Mouse (Mus musculus) midbrain, embryonic 12.5 days (tissue): ENCODE results near the gene Mtch2. TPM values are rescaled to one million over a fixed set of nuclear protein-coding genes. Genes with fewer than 3 reads are reported as not detected.
A peak's percentile ranks its signal among the peaks of the same experiment; 100 is the strongest.

Experiments used
- ATAC-seq: fragments of 200-750 bp; cut with Nextera tagmentation; 2 replicates; pipeline ENCODE4 v1.8.0; 2017; ENCODE audit warnings: low read depth, moderate TSS enrichment, moderate library complexity; ENCODE audit not compliant: low FRiP score
- H3K27ac ChIP-seq: fragments of 300-500 bp; sonication (generic); replicated peaks from 2 replicates; pipeline ENCODE4 v1.5.1; 2016; ENCODE audit warnings: mild to moderate bottlenecking
- H3K27me3 ChIP-seq: fragments of 300-500 bp; sonication (generic); 2 replicates; pipeline ENCODE4 v1.6.1; 2016; ENCODE audit warnings: mild to moderate bottlenecking
- H3K36me3 ChIP-seq: fragments of 300-500 bp; sonication (generic); 2 replicates; pipeline ENCODE4 v1.6.1; 2016
- H3K4me1 ChIP-seq: fragments of 300-500 bp; sonication (generic); 2 replicates; pipeline ENCODE4 v1.6.1; 2016
- H3K4me2 ChIP-seq: fragments of 300-500 bp; sonication (generic); replicated peaks from 2 replicates; pipeline ENCODE4 v1.6.1; 2016; ENCODE audit warnings: mild to moderate bottlenecking, moderate library complexity
- H3K4me3 ChIP-seq: fragments of 300-500 bp; sonication (generic); 2 replicates; pipeline ENCODE4 v1.5.1; 2016; ENCODE audit warnings: mild to moderate bottlenecking
- H3K9ac ChIP-seq: fragments of 300-500 bp; sonication (generic); replicated peaks from 2 replicates; pipeline ENCODE4 v1.6.1; 2016; ENCODE audit warnings: mild to moderate bottlenecking, moderate library complexity
- H3K9me3 ChIP-seq: fragments of 300-500 bp; sonication (generic); 2 replicates; pipeline ENCODE4 v1.6.1; 2016; ENCODE audit warnings: mild to moderate bottlenecking
- WGBS: fragments of 180-500 bp; shearing (Covaris S2); methylation state at CpG from one replicate; pipeline ENCODE4 v1.1.7; 2016; 5-methylcytosine and 5-hydroxymethylcytosine counted together
- polyA plus RNA-seq: library from polyadenylated mRNA; unstranded; fragments of >200 nt; fragmentation: Nextera tagmentation; extraction: Ambion mirVana; gene quantifications from 2 replicates; pipeline ENCODE4 v1.2.1, GENCODE M21; 2016

Mtch2 gene
- polyA plus RNA-seq, 1 experiment from 2014 or later: 207 TPM

- WGBS: 84% methylated on average over 5 of the region's 5 CpGs
Measured at GRCm38 (mm10) chr2:90833502-90833901, 13.5 kb upstream of the Mtch2 start.

GRCm38 (mm10) chr2:90838621-90839020 is 8.3 kb upstream of the Mtch2 start:
- H3K36me3 ChIP-seq: no peaks in the 10 kb centered on the region
- ATAC-seq: no peak
- H3K27ac ChIP-seq: no peak overlapping the region
- no peak overlapping the region for H3K9ac ChIP-seq
- no peaks in the 10 kb centered on the region for H3K9me3 ChIP-seq
- H3K4me2 ChIP-seq: no peak overlapping the region
- WGBS: 89% methylated on average over 2 of the region's 2 CpGs
- no peaks in the 10 kb centered on the region for H3K27me3 ChIP-seq
- no peaks in the 10 kb centered on the region for H3K4me1 ChIP-seq
- H3K4me3 ChIP-seq: no peak overlapping the region

More at GRCm38 (mm10) chr2:90833502-90833901, 13.5 kb upstream of the Mtch2 start:
- no peaks in the 10 kb centered on the region for H3K36me3 ChIP-seq
- H3K9me3 ChIP-seq: no peaks in the 10 kb centered on the region
- ATAC-seq: no peak
- no peak overlapping the region for H3K4me2 ChIP-seq
- H3K4me3 ChIP-seq: no peak overlapping the region
- H3K27me3 ChIP-seq: no peaks in the 10 kb centered on the region
- no peak overlapping the region for H3K9ac ChIP-seq
- H3K4me1 ChIP-seq: no peaks in the 10 kb centered on the region
- H3K27ac ChIP-seq: no peak overlapping the region

- Histone ChIP-seq H3K4me2 (no peak overlapping the region), H3K4me3 (no peak overlapping the region), H3K36me3 (no peaks in the 10 kb centered on the region), H3K9ac (no peak overlapping the region), H3K27me3 (no peaks in the 10 kb centered on the region), H3K4me1 (peaks cover 7% of the 10 kb centered on the region), H3K27ac (no peak overlapping the region), H3K9me3 (no peaks in the 10 kb centered on the region)
- no peak for ATAC-seq
- 71% methylated on average over 1 of the region's 1 CpGs for WGBS
Measured at GRCm38 (mm10) chr2:90843666-90844065, 3.3 kb upstream of the Mtch2 start.

GRCm38 (mm10) chr2:90844262-90844661 is 2.7 kb upstream of the Mtch2 start:
- Histone ChIP-seq H3K4me1 (peaks cover 11% of the 10 kb centered on the region), H3K27me3 (no peaks in the 10 kb centered on the region), H3K27ac (no peak overlapping the region), H3K36me3 (no peaks in the 10 kb centered on the region), H3K4me2 (no peak overlapping the region), H3K4me3 (no peak overlapping the region), H3K9ac (no peak overlapping the region), H3K9me3 (no peaks in the 10 kb centered on the region)
- no peak for ATAC-seq
- WGBS: 75% methylated on average over 5 of the region's 5 CpGs

GRCm38 (mm10) chr2:90845234-90845633 is 1.7 kb upstream of the Mtch2 start:
- Histone ChIP-seq H3K36me3 (peaks cover 2% of the 10 kb centered on the region), H3K27me3 (no peaks in the 10 kb centered on the region), H3K4me3 (no peak overlapping the region), H3K9ac (no peak overlapping the region), H3K9me3 (no peaks in the 10 kb centered on the region), H3K4me2 (no peak overlapping the region), H3K4me1 (peaks cover 15% of the 10 kb centered on the region), H3K27ac (no peak overlapping the region)
- WGBS: 80% methylated on average over 5 of the region's 5 CpGs
- no peak for ATAC-seq

- Histone ChIP-seq H3K27ac (peak overlapping the region; percentile 65; the same call in 1 of the 2 replicates), H3K27me3 (no peaks in the 10 kb centered on the region), H3K4me3 (peak overlapping the region; percentile 86), H3K9ac (peak overlapping the region; percentile 49; the same call in 1 of the 2 replicates), H3K36me3 (peaks cover 11% of the 10 kb centered on the region), H3K4me1 (peaks cover 15% of the 10 kb centered on the region), H3K4me2 (peak overlapping the region; percentile 63), H3K9me3 (no peaks in the 10 kb centered on the region)
- WGBS: 49% methylated on average over 6 of the region's 6 CpGs
- ATAC-seq: no peak
Measured at GRCm38 (mm10) chr2:90846171-90846570, 784 bp upstream of the Mtch2 start.

GRCm38 (mm10) chr2:90846597-90846954 is 379 bp upstream of the Mtch2 start:
- H3K9me3 ChIP-seq: no peaks in the 10 kb centered on the region
- H3K27ac ChIP-seq: peak overlapping the region; percentile 65
- ATAC-seq: peak; percentile 68; the same call in 1 of the 2 replicates
- no peaks in the 10 kb centered on the region for H3K27me3 ChIP-seq
- peak overlapping the region; percentile 49 for H3K9ac ChIP-seq
- H3K4me1 ChIP-seq: peaks cover 15% of the 10 kb centered on the region
- under 1% methylated on average over 8 of the region's 8 CpGs for WGBS
- peak overlapping the region; percentile 63 for H3K4me2 ChIP-seq
- peaks cover 15% of the 10 kb centered on the region for H3K36me3 ChIP-seq
- H3K4me3 ChIP-seq: peak overlapping the region; percentile 86

- under 1% methylated on average over 13 of the region's 13 CpGs for WGBS
Measured at GRCm38 (mm10) chr2:90847681-90848050, 711 bp downstream of the Mtch2 start.

GRCm38 (mm10) chr2:90848331-90848730 is 1.4 kb downstream of the Mtch2 start:
- no peak overlapping the region for H3K27ac ChIP-seq
- H3K9me3 ChIP-seq: no peaks in the 10 kb centered on the region
- H3K4me1 ChIP-seq: peaks cover 15% of the 10 kb centered on the region
- peak overlapping the region; percentile 63 for H3K4me2 ChIP-seq
- no peak for ATAC-seq
- peak overlapping the region; percentile 90; the same call in 1 of the 2 replicates for H3K9ac ChIP-seq
- H3K4me3 ChIP-seq: peak overlapping the region; percentile 86
- no peaks in the 10 kb centered on the region for H3K27me3 ChIP-seq
- WGBS: 87% methylated on average over 5 of the region's 5 CpGs
- peaks cover 33% of the 10 kb centered on the region for H3K36me3 ChIP-seq

More at GRCm38 (mm10) chr2:90847681-90848050, 711 bp downstream of the Mtch2 start:
- Histone ChIP-seq H3K36me3 (peaks cover 26% of the 10 kb centered on the region), H3K4me1 (peaks cover 15% of the 10 kb centered on the region), H3K9me3 (no peaks in the 10 kb centered on the region), H3K4me3 (peak overlapping the region; percentile 86), H3K4me2 (peak overlapping the region; percentile 63), H3K9ac (peak overlapping the region; percentile 90), H3K27me3 (no peaks in the 10 kb centered on the region), H3K27ac (peak overlapping the region; percentile 85)
- no peak for ATAC-seq

- H3K27ac ChIP-seq: no peak overlapping the region
- H3K36me3 ChIP-seq: peaks cover 51% of the 10 kb centered on the region
Measured at GRCm38 (mm10) chr2:90850401-90850800, 3.4 kb downstream of the Mtch2 start.

GRCm38 (mm10) chr2:90861486-90861885 is 14.5 kb downstream of the Mtch2 start:
- H3K27ac ChIP-seq: no peak overlapping the region
- no peak overlapping the region for H3K4me2 ChIP-seq
- no peak overlapping the region for H3K4me3 ChIP-seq
- WGBS: 94% methylated on average over 2 of the region's 2 CpGs
- H3K4me1 ChIP-seq: no peaks in the 10 kb centered on the region
- no peak for ATAC-seq
- no peak overlapping the region for H3K9ac ChIP-seq
- no peaks in the 10 kb centered on the region for H3K27me3 ChIP-seq
- H3K36me3 ChIP-seq: peaks cover 85% of the 10 kb centered on the region
- no peaks in the 10 kb centered on the region for H3K9me3 ChIP-seq

More at GRCm38 (mm10) chr2:90850401-90850800, 3.4 kb downstream of the Mtch2 start:
- no peak overlapping the region for H3K4me3 ChIP-seq
- H3K4me2 ChIP-seq: no peak overlapping the region
- H3K9me3 ChIP-seq: no peaks in the 10 kb centered on the region
- no peak for ATAC-seq
- no peaks in the 10 kb centered on the region for H3K27me3 ChIP-seq
- no peak overlapping the region for H3K9ac ChIP-seq
- WGBS: 100% methylated on average over 1 of the region's 1 CpGs
- peaks cover 15% of the 10 kb centered on the region for H3K4me1 ChIP-seq

GRCm38 (mm10) chr2:90864184-90864583 is 17.2 kb downstream of the Mtch2 start:
- no peak overlapping the region for H3K9ac ChIP-seq
- ATAC-seq: peak; percentile 75; the same call in 1 of the 2 replicates
- H3K4me1 ChIP-seq: no peaks in the 10 kb centered on the region
- no peaks in the 10 kb centered on the region for H3K9me3 ChIP-seq
- peaks cover 89% of the 10 kb centered on the region for H3K36me3 ChIP-seq
- H3K4me2 ChIP-seq: no peak overlapping the region
- no peak overlapping the region for H3K27ac ChIP-seq
- H3K4me3 ChIP-seq: no peak overlapping the region
- no peaks in the 10 kb centered on the region for H3K27me3 ChIP-seq

- Histone ChIP-seq H3K27ac (no peak overlapping the region), H3K4me3 (no peak overlapping the region), H3K36me3 (peaks cover 66% of the 10 kb centered on the region), H3K27me3 (no peaks in the 10 kb centered on the region), H3K4me1 (no peaks in the 10 kb centered on the region), H3K4me2 (no peak overlapping the region), H3K9me3 (no peaks in the 10 kb centered on the region), H3K9ac (no peak overlapping the region)
- 28% methylated on average over 3 of the region's 3 CpGs for WGBS
- ATAC-seq: peak; percentile 86; the same call in 1 of the 2 replicates
Measured at GRCm38 (mm10) chr2:90866524-90866923, 19.6 kb downstream of the Mtch2 start.
